Mouse (Mus musculus) CH12.LX (cell line): ENCODE results near the gene App. TPM values are rescaled to one million over a fixed set of nuclear protein-coding genes. Genes with fewer than 3 reads are reported as not detected.

Experiments
- DNase-seq: peaks from one replicate; pipeline ENCODE4 v3.0.0-alpha.2; 2013; ENCODE audit errors: extremely low read depth
- H3K27ac ChIP-seq: 2 replicates; pipeline ENCODE4 v1.5.1; 2012; ENCODE audit warnings: low read depth, mild to moderate bottlenecking, control low read depth, moderate library complexity; ENCODE audit not compliant: insufficient read depth
- H3K27me3 ChIP-seq: replicated peaks from 2 replicates; pipeline ENCODE3; 2012; ENCODE audit warnings: inconsistent platforms
- H3K36me3 ChIP-seq, 2 experiments: replicated peaks in 1 of 2; 2 replicates each; pipeline versions ENCODE3 to v1.6.1; 2012; ENCODE audit warnings: inconsistent platforms in 1 of 2, low read length in 1 of 2, mild to moderate bottlenecking in 1 of 2, mixed read lengths in 1 of 2, moderate library complexity in 1 of 2; ENCODE audit not compliant: control insufficient read depth in 1 of 2, insufficient read depth in 1 of 2
- H3K4me1 ChIP-seq, 2 experiments: 2 replicates each; pipeline ENCODE4 v1.6.1; 2012; ENCODE audit warnings: inconsistent platforms in 1 of 2, moderate library complexity in 1 of 2; ENCODE audit not compliant: insufficient read depth in 2 of 2, control insufficient read depth in 1 of 2
- H3K4me2 ChIP-seq: 2 replicates; pipeline ENCODE4 v1.6.1; 2012; ENCODE audit warnings: low read depth, mild to moderate bottlenecking, control low read depth; ENCODE audit not compliant: poor library complexity, insufficient read depth, severe bottlenecking
- H3K4me3 ChIP-seq, 3 experiments: fragments of 150-350 bp in 1 of 3; sonication (generic) in 1 of 3; replicated peaks in 1 of 3; 2 replicates each; pipeline versions ENCODE3 to v1.5.1; 2011 to 2012; ENCODE audit warnings: low read depth in 2 of 3, low read length in 2 of 3, mild to moderate bottlenecking in 2 of 3, moderate library complexity in 2 of 3, control low read depth in 1 of 3, improper control_type of control experiment in 1 of 3, inconsistent platforms in 1 of 3, mixed read lengths in 1 of 3; ENCODE audit not compliant: poor library complexity in 1 of 3
- H3K79me2 ChIP-seq: replicated peaks from 2 replicates; pipeline ENCODE4 v1.6.1; 2012; ENCODE audit warnings: mild to moderate bottlenecking, moderate library complexity; ENCODE audit not compliant: control insufficient read depth, poor library complexity, insufficient read depth, severe bottlenecking; ENCODE audit errors: extremely low read depth
- H3K9ac ChIP-seq: 2 replicates; pipeline ENCODE4 v1.6.1; 2012; ENCODE audit warnings: low read depth, mild to moderate bottlenecking, control low read depth, moderate library complexity; ENCODE audit not compliant: insufficient read depth
- H3K9me3 ChIP-seq: replicated peaks from 2 replicates; pipeline ENCODE3; 2012; ENCODE audit warnings: low read length, inconsistent platforms, mixed read lengths
- BHLHE40 ChIP-seq: IDR thresholded peaks from 2 replicates; pipeline ENCODE4 v1.6.1; 2011; ENCODE audit warnings: mild to moderate bottlenecking, low read depth, low read length, improper control_type of control experiment
- CHD1 ChIP-seq: IDR thresholded peaks from 2 replicates; pipeline ENCODE4 v1.6.1; 2012; ENCODE audit warnings: low read depth, low read length, improper control_type of control experiment, inconsistent platforms
- E2F4 ChIP-seq: IDR thresholded peaks from 2 replicates; pipeline ENCODE4 v1.6.1; 2011; ENCODE audit warnings: low read depth, low read length, improper control_type of control experiment; ENCODE audit not compliant: insufficient replicate concordance
- ELF1 ChIP-seq: IDR thresholded peaks from 2 replicates; pipeline ENCODE4 v1.6.1; 2014; ENCODE audit warnings: low read depth, mild to moderate bottlenecking, inconsistent platforms, low read length, improper control_type of control experiment
- GABPA ChIP-seq: IDR thresholded peaks from 2 replicates; pipeline ENCODE4 v1.6.1; 2012; ENCODE audit warnings: low read depth, low read length, improper control_type of control experiment, inconsistent platforms; ENCODE audit not compliant: insufficient replicate concordance
- HCFC1 ChIP-seq: IDR thresholded peaks from 2 replicates; pipeline ENCODE4 v1.6.1; 2012; ENCODE audit warnings: low read depth, mild to moderate bottlenecking, inconsistent platforms, low read length, improper control_type of control experiment
- IRF4 ChIP-seq: IDR thresholded peaks from 2 replicates; pipeline ENCODE4 v1.6.1; 2014; ENCODE audit warnings: low read depth, mild to moderate bottlenecking, inconsistent platforms, low read length, improper control_type of control experiment
- JUND ChIP-seq: conservative IDR thresholded peaks from 2 replicates; pipeline ENCODE4 v1.6.1; 2011; ENCODE audit warnings: low read depth, low read length, improper control_type of control experiment
- KAT2A ChIP-seq: IDR thresholded peaks from 2 replicates; pipeline ENCODE4 v1.6.1; 2012; ENCODE audit warnings: low read length, improper control_type of control experiment, inconsistent platforms; ENCODE audit not compliant: insufficient replicate concordance
- MAX ChIP-seq: IDR thresholded peaks from 2 replicates; pipeline ENCODE4 v1.6.1; 2011; ENCODE audit warnings: low read length, improper control_type of control experiment
- MYC ChIP-seq: IDR thresholded peaks from 2 replicates; pipeline ENCODE4 v1.6.1; 2011; ENCODE audit warnings: low read depth, mild to moderate bottlenecking, improper control_type of control experiment, low read length
- NELFE ChIP-seq: IDR thresholded peaks from 2 replicates; pipeline ENCODE4 v1.6.1; 2011; ENCODE audit warnings: low read depth, low read length, improper control_type of control experiment
- NRF1 ChIP-seq: IDR thresholded peaks from 2 replicates; pipeline ENCODE4 v1.6.1; 2014; ENCODE audit warnings: low read depth, mild to moderate bottlenecking, inconsistent platforms, low read length, improper control_type of control experiment, moderate library complexity
- PAX5 ChIP-seq: IDR thresholded peaks from 2 replicates; pipeline ENCODE4 v1.6.1; 2012; ENCODE audit warnings: low read length, inconsistent platforms, mixed read lengths
- POLR2AphosphoS2 ChIP-seq: IDR thresholded peaks from 2 replicates; pipeline ENCODE4 v1.6.1; 2011; ENCODE audit warnings: low read depth, low read length, improper control_type of control experiment
- RCOR1 ChIP-seq: conservative IDR thresholded peaks from 2 replicates; pipeline ENCODE4 v1.6.1; 2012; ENCODE audit warnings: low read depth, mild to moderate bottlenecking, inconsistent platforms, low read length, improper control_type of control experiment
- SMC3 ChIP-seq: IDR thresholded peaks from 2 replicates; pipeline ENCODE4 v1.6.1; 2011; ENCODE audit warnings: low read depth, low read length, improper control_type of control experiment
- TBP ChIP-seq: conservative IDR thresholded peaks from 2 replicates; pipeline ENCODE4 v1.6.1; 2011; ENCODE audit warnings: low read depth, low read length, improper control_type of control experiment
- UBTF ChIP-seq: IDR thresholded peaks from 2 replicates; pipeline ENCODE4 v1.6.1; 2012; ENCODE audit warnings: low read depth, mild to moderate bottlenecking, inconsistent platforms, low read length, improper control_type of control experiment, moderate library complexity
- USF2 ChIP-seq: conservative IDR thresholded peaks from 2 replicates; pipeline ENCODE4 v1.6.1; 2011; ENCODE audit warnings: low read depth, low read length, improper control_type of control experiment
- ZKSCAN1 ChIP-seq: IDR thresholded peaks from 2 replicates; pipeline ENCODE4 v1.6.1; 2012; ENCODE audit warnings: low read depth, inconsistent platforms, low read length, improper control_type of control experiment, borderline replicate concordance
- ZMIZ1 ChIP-seq: IDR thresholded peaks from 2 replicates; pipeline ENCODE4 v1.6.1; 2012; ENCODE audit warnings: low read depth, mild to moderate bottlenecking, inconsistent platforms, low read length, improper control_type of control experiment
- ZNF384 ChIP-seq: IDR thresholded peaks from 2 replicates; pipeline ENCODE4 v1.6.1; 2012; ENCODE audit warnings: low read depth, low read length, improper control_type of control experiment, inconsistent platforms
- dilution Hi-C: fragments of 300-500 bp; cut with MboI; formaldehyde crosslinking; loops from 2 replicates; pipeline ENCODE4 v1.14.3; 2020; ENCODE audit warnings: low sequenced_read_pairs; ENCODE audit not compliant: extremely low pct_unique_long_range_greater_than_20kb, extremely low pct_ligation_motif_present
- in situ Hi-C: fragments of 300-500 bp; cut with MboI; formaldehyde crosslinking; loops from 3 replicates; pipeline ENCODE4 v1.14.3; 2019; ENCODE audit warnings: low sequenced_read_pairs, low pct_ligation_motif_present, low pct_unique_long_range_greater_than_20kb, mixed read lengths
- polyA plus RNA-seq: library from polyadenylated mRNA; unstranded; fragments of >175 nt; gene quantifications from 2 replicates; pipeline ENCODE4 v1.2.1, GENCODE M21; 2012; ENCODE audit warnings: low read depth; ENCODE audit not compliant: insufficient read length
- total RNA-seq, 2 experiments: library from RNA; depleted of rRNA; stranded (reverse); fragments of 300-350 nt in 1 of 2; fragments of >200 nt in 1 of 2; gene quantifications; 2 replicates each; pipeline ENCODE4 v1.2.3; 2012 to 2014

Gene App
- total and polyA plus RNA-seq, 3 experiments, result 31.1 to 99.2 (median 84.1) TPM

GRCm38 (mm10) chr16:84955204-84955839, 218.2 kb downstream of the App start (continued):
- TF ChIP-seq NRF1 (0 out of 2 replicates have a peak, but pooled peaks have one; percentile 33), IRF4 (peak; percentile 58; the same call in 1 of the 2 replicates), UBTF (no peak), GABPA (no peak), MAX (peak; percentile 99), ZKSCAN1 (no peak), HCFC1 (peak; percentile 33; the same call in 1 of the 2 replicates), CHD1 (no peak), SMC3 (peak; percentile 98), RCOR1 (no peak; the same call in 1 of the 2 replicates), ZMIZ1 (no peak), MYC (peak; percentile 100), POLR2AphosphoS2 (no peak), PAX5 (no peak)

DNA sequence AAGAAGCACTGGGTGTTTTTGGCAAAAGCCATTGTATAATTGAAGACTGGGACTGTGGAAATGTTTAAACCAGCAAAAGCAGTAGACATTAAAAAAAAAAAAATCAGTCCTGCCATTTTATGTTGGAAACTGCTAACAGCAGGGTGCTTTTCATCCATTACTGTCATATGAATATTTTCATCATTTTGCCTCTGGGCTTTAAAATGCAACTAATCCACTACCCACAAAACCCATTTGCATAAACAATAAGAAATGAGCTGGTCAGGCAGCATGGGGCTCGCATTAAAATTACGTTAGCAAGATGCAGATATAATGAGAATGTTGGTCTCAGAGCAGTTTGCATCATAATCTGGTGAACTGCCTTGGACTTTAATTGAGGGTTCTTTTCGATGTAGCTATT, 242.5 kb downstream of the App start:
- Histone ChIP-seq H3K36me3 (no peaks in the 10 kb centered on the region), H3K79me2 (no peaks in the 10 kb centered on the region), H3K27me3 (no peaks in the 10 kb centered on the region), H3K9ac (no peak overlapping the region), H3K4me3 (no peak overlapping the region), H3K4me2 (peak overlapping the region; percentile 67; the same call in 1 of the 2 replicates), H3K27ac (no peak overlapping the region), H3K4me1 (no peaks in the 10 kb centered on the region), H3K9me3 (no peaks in the 10 kb centered on the region)
- dilution Hi-C loops, result no loop called here
- DNase-seq, result no peak
- no peak for TF ChIP-seq KAT2A
- no peak for TF ChIP-seq BHLHE40
- TF ChIP-seq IRF4, result no peak
- TF ChIP-seq JUND, result no peak
- no peak for TF ChIP-seq ZKSCAN1
- in situ Hi-C loops, result no loop called here

DNA sequence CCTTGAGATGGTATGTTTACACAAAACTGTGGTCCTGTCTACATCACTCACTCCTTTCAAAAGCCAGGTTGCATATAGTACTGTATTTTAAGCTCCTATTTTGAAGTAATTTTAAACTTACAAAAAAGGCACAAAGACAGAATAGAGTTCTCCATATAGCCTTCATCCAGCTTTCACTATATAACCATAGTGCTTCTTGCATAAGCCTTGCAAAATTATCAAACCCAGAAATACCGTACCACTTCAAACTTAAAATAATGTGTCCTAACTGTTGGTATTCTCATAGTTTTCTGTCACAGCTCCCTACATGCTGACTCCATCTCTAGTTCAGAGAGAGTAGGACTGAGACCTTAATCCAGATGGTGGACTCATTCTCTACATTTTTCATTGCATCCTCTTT, 245.7 kb downstream of the App start:
- no peak overlapping the region for H3K4me3 ChIP-seq
- TF ChIP-seq USF2 (no peak), POLR2AphosphoS2 (no peak), MAX (no peak), E2F4 (no peak), KAT2A (no peak), PAX5 (no peak), ZNF384 (no peak), NELFE (no peak), ELF1 (no peak), CHD1 (no peak), TBP (no peak)
- no peaks in the 10 kb centered on the region for H3K79me2 ChIP-seq
- dilution Hi-C loops (no loop called here), in situ Hi-C loops (no loop called here)
- H3K4me1 ChIP-seq, result no peaks in the 10 kb centered on the region; a peak in 1 of 4 replicates
- H3K9me3 ChIP-seq, result no peaks in the 10 kb centered on the region
- no peak overlapping the region for H3K9ac ChIP-seq
- DNase-seq, result no peak
- no peaks in the 10 kb centered on the region for H3K27me3 ChIP-seq
- no peaks in the 10 kb centered on the region for H3K36me3 ChIP-seq
- no peak overlapping the region for H3K4me2 ChIP-seq
- H3K27ac ChIP-seq, result no peak overlapping the region
